Mouse (Mus musculus) midbrain, embryonic 15.5 days (tissue): ENCODE data around the gene 2010003K11Rik. TPM values are rescaled to one million over a fixed set of nuclear protein-coding genes. Genes with fewer than 3 reads are reported as not detected.

Experiments
- ATAC-seq: fragments of 200-750 bp; cut with Nextera tagmentation; replicated peaks from 2 replicates; pipeline ENCODE4 v1.8.0; 2017; ENCODE audit warnings: moderate TSS enrichment
- H3K27ac ChIP-seq: fragments of 300-500 bp; sonication (generic); 2 replicates; pipeline ENCODE4 v1.5.1; 2015; ENCODE audit warnings: mild to moderate bottlenecking, inconsistent platforms
- H3K27me3 ChIP-seq: fragments of 300-500 bp; sonication (generic); replicated peaks from 2 replicates; pipeline ENCODE4 v1.6.1; 2015; ENCODE audit warnings: inconsistent platforms
- H3K36me3 ChIP-seq: fragments of 300-500 bp; sonication (generic); replicated peaks from 2 replicates; pipeline ENCODE4 v1.6.1; 2015; ENCODE audit warnings: inconsistent platforms
- H3K4me1 ChIP-seq: fragments of 300-500 bp; sonication (generic); 2 replicates; pipeline ENCODE4 v1.6.1; 2015; ENCODE audit warnings: inconsistent platforms
- H3K4me2 ChIP-seq: fragments of 300-500 bp; sonication (generic); 2 replicates; pipeline ENCODE4 v1.6.1; 2015; ENCODE audit warnings: inconsistent platforms, mild to moderate bottlenecking, moderate library complexity
- H3K4me3 ChIP-seq: fragments of 300-500 bp; sonication (generic); 2 replicates; pipeline ENCODE4 v1.5.1; 2015; ENCODE audit warnings: mild to moderate bottlenecking, inconsistent platforms
- H3K9ac ChIP-seq: fragments of 300-500 bp; sonication (generic); 2 replicates; pipeline ENCODE4 v1.6.1; 2015; ENCODE audit warnings: mild to moderate bottlenecking, inconsistent platforms
- H3K9me3 ChIP-seq: fragments of 300-500 bp; sonication (generic); 2 replicates; pipeline ENCODE4 v1.6.1; 2016; ENCODE audit warnings: inconsistent platforms
- WGBS: fragments of 180-500 bp; shearing (Covaris S2); methylation state at CpG from one replicate; pipeline ENCODE4 v1.1.7; 2015; ENCODE audit warnings: mixed read lengths; 5-methylcytosine and 5-hydroxymethylcytosine counted together
- polyA plus RNA-seq: library from polyadenylated mRNA; unstranded; fragments of >200 nt; fragmentation: Nextera tagmentation; extraction: Ambion mirVana; gene quantifications from 2 replicates; pipeline ENCODE4 v1.2.1, GENCODE M21; 2015

2010003K11Rik gene
- polyA plus RNA-seq, 1 experiment from 2014 or later, result not detected

DNA sequence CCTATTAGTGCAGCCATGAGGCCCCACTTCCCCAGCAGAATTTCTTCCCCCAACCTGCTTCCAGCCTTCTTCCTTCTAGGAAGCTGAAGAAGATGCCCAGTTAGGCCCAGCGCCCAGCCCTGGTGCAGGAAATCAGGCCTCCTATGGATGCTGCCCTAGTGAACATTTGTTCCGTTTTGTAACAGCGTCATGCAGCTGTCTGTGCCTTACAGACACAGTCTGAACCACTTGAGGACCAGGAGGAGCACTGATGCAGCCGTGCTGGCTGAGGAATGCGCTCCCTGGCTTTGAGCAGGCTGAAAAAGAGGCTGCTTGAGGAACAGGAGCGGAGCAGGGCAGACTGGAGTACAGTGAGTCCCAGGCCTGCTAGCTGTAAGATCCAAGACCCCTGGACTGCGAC is 3.7 kb downstream of the 2010003K11Rik start:
- no peak for ATAC-seq
- H3K9me3 ChIP-seq, result no peaks in the 10 kb centered on the region
- H3K4me3 ChIP-seq, result no peak overlapping the region
- peaks cover 4% of the 10 kb centered on the region for H3K4me1 ChIP-seq
- no peaks in the 10 kb centered on the region for H3K36me3 ChIP-seq
- H3K27me3 ChIP-seq, result no peaks in the 10 kb centered on the region
- no peak overlapping the region for H3K9ac ChIP-seq
- no peak overlapping the region for H3K27ac ChIP-seq
- no peak overlapping the region for H3K4me2 ChIP-seq
- 74% methylated on average over 7 of the region's 7 CpGs for WGBS

DNA sequence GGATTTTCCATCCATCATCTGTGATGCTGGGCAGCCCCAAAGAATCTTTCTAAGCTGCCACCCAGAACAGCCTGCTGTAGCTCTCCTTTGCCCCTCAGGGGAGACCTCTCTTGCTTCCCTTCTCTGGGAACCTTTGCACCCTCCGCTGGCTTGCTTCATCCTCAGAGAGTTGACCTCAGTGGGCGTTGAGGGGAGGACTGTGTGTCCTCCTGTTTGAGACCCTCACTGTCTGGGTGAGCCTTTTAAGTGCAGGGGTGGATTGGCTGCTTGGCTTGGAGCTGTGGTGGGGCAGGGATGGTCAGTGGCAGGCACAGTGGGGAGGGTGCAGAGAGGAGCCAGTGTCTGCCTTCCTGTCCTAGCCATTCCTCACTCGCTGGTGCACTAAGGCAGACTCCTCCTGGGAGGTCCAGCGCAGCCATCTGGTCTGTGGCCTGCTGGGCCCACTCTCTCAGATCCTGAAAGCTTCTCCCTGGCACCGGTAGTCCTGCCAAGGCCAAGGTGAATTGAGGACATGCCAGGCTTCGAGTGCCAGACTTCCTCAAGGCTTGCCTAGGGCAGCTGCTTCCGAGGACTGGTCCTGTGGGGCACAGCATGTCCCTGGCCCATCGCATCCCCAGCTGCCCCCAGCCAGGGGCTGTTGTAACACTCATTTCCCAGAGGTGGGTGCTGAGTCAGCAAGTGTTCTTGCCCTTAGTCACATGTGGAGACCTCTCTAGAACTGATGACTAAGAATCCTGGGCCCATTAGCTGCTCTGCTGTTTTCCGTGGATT is 5.7 kb downstream of the 2010003K11Rik start:
- peaks cover 2% of the 10 kb centered on the region for H3K4me1 ChIP-seq
- 53% methylated on average over 9 of the region's 9 CpGs for whole genome bisulfite sequencing
- H3K27me3 ChIP-seq, result no peaks in the 10 kb centered on the region
- H3K9ac ChIP-seq, result no peak overlapping the region
- no peak for ATAC-seq
- no peaks in the 10 kb centered on the region for H3K36me3 ChIP-seq
- no peak overlapping the region for H3K4me2 ChIP-seq
- no peak overlapping the region for H3K4me3 ChIP-seq
- H3K9me3 ChIP-seq, result no peaks in the 10 kb centered on the region
- H3K27ac ChIP-seq, result no peak overlapping the region

DNA sequence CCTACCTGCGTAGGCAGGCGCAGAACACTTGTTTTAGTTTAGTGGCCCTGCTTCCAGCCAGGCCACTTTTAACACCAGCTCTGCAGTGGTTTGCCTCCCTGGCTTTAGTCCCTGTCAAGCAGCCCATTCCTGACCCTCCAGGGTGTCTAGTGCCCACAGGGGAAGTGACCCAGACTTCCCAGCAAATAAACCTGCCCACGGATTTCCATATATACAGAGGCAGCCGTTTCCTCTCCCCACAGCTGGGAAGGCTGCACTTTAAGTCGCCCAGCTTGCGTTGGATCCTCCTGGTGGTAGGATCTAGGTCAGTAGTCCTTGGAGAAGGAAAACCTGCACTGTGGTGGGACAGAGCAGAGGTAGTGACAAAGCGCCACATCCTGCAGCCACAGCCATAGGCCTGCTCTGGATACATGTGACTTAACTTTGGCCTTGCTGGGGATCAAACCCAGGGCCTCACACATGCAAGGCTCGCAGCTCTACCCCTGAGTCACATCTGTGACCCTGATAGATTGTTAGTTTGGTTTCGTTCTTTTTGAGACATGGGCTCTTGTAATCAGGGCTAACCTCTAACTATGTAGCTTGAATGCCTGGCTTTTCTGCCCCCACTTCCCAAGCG is 7.2 kb downstream of the 2010003K11Rik start:
- Histone ChIP-seq H3K27ac (no peak overlapping the region), H3K9ac (no peak overlapping the region), H3K9me3 (no peaks in the 10 kb centered on the region), H3K4me2 (no peak overlapping the region), H3K36me3 (no peaks in the 10 kb centered on the region), H3K4me1 (no peaks in the 10 kb centered on the region), H3K27me3 (no peaks in the 10 kb centered on the region), H3K4me3 (no peak overlapping the region)
- no peak for ATAC-seq
- 79% methylated on average over 10 of the region's 10 CpGs for WGBS

DNA sequence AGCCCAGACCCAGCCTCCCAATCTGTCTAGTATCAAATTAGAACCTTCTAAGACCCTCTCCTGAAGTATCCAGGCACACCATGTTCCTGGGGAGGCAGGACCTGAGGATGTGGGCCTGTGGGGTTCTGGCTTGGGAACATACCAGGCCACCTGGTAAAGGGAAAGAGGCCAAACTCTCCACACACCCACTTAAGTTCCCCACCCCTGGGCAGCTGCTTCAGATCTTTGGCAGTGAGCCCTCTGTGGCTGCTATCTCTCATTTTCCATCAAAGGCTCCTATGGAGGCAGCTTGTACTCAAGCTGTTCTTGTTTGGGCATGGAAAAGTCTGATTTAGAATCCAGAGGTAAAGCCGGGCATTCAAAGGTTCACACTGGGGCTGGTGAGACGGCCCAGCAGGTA is 10.5 kb downstream of the 2010003K11Rik start:
- no peak overlapping the region for H3K4me3 ChIP-seq
- no peak overlapping the region for H3K9ac ChIP-seq
- H3K4me2 ChIP-seq, result no peak overlapping the region
- 63% methylated on average over 2 of the region's 2 CpGs for WGBS
- no peaks in the 10 kb centered on the region for H3K4me1 ChIP-seq
- H3K36me3 ChIP-seq, result no peaks in the 10 kb centered on the region
- H3K27me3 ChIP-seq, result no peaks in the 10 kb centered on the region
- ATAC-seq, result no peak
- H3K27ac ChIP-seq, result no peak overlapping the region
- no peaks in the 10 kb centered on the region for H3K9me3 ChIP-seq

DNA sequence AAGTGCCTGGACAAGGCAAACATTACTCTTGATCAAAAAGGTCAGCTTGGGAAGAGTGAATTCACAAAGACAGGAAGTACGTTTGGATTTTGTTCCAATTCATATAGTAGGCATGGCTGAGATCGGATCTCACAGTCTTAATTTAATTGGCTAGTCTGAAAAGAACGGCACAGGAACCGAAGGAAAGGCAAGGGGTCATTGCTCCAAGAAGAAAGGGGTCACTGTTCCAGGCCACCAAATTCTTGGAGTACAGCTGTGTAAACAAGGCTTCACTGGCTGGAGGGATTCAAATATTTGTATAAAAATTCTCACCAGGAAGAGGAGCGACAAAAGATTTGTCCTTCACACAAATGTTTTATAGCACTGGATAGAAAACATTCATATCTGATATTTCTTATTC is 13.4 kb downstream of the 2010003K11Rik start:
- Histone ChIP-seq H3K27ac (no peak overlapping the region), H3K27me3 (no peaks in the 10 kb centered on the region), H3K36me3 (no peaks in the 10 kb centered on the region), H3K4me2 (no peak overlapping the region), H3K4me1 (no peaks in the 10 kb centered on the region), H3K4me3 (no peak overlapping the region), H3K9me3 (no peaks in the 10 kb centered on the region), H3K9ac (no peak overlapping the region)
- ATAC-seq, result no peak
- 60% methylated on average over 5 of the region's 5 CpGs for WGBS

DNA sequence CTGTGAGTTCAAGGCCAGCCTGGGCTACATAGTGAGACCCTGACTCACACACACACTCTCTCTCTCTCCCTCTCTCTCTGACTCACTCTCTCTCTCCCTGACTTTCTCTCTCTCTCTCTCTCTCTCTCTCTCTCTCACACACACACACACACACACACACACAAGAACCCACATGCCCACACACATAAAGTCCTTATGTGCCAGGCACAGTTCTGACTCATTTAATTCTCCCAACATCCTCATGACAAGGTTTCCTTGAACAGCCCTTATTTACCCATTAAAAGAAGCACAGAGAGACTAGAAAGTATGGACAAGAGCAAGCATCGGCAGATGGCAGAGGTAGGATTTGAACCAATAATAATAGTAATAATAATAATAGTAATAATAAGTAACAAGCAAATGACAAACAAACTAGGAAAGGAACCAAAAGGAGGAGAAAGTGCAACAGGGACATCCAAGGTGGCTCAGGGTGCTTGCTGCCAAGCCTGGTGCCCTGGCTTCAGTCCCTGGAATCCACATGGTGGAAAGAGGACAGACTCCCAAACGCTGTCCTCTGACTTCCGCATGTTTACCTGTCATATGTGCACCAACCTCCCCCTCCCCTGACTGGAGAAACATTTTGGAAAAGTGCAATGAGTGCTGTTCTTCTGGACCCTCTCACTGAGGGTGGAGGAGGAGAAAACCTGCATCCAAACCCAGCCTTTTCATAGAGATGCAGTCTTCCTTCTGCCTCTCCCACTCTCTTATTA is 16.1 kb downstream of the 2010003K11Rik start:
- 87% methylated on average over 3 of the region's 3 CpGs for WGBS
- Histone ChIP-seq H3K9me3 (no peaks in the 10 kb centered on the region), H3K27ac (no peak overlapping the region), H3K36me3 (no peaks in the 10 kb centered on the region), H3K27me3 (peaks cover 10% of the 10 kb centered on the region; the same call in 1 of the 2 replicates), H3K4me3 (no peak overlapping the region), H3K4me2 (no peak overlapping the region), H3K4me1 (peaks cover 1% of the 10 kb centered on the region), H3K9ac (no peak overlapping the region)
- no peak for ATAC-seq

DNA sequence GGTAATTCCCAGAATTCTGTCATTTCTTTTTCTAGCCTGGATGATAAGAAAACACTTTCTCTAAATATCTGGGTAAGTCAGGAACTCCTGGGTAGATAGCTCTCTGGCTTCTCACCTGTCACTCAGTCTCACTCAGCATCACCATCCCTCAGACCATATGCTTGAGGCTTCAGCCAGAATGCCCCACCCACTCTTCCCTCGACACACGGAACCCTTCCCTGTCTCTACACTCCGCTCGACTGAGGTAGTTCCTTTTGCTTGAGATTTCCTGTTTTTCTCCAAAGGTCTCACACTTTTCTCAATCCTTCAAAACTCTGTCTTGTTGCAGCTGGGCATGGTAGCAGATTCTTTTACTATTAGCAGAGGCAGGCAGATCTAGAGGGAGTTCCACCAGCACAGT is 17.1 kb downstream of the 2010003K11Rik start:
- peaks cover 11% of the 10 kb centered on the region for H3K4me1 ChIP-seq
- no peak overlapping the region for H3K4me2 ChIP-seq
- 64% methylated on average over 4 of the region's 4 CpGs for WGBS
- H3K4me3 ChIP-seq, result no peak overlapping the region
- no peak overlapping the region for H3K9ac ChIP-seq
- peaks cover 19% of the 10 kb centered on the region for H3K27me3 ChIP-seq
- no peaks in the 10 kb centered on the region for H3K9me3 ChIP-seq
- no peaks in the 10 kb centered on the region for H3K36me3 ChIP-seq
- ATAC-seq, result no peak
- no peak overlapping the region for H3K27ac ChIP-seq

DNA sequence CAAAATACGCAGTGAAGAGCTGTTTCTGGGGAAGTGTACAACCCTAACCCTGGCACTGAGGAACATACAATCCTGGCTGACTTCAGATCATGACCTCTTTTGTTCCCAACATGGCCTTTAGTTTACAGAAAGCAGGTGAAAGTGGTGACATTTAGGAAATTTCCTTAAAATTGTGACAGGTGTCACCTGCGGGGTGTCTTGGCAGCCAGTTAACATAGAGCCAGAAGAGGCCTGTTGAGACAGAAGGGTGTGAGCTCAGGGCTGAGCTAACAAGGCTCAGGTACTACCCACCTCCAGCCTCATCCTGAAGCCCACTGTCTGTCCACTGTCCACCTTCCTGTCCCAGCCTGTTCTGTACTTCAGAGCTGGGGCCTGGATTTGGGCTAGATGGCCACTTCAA is 18.3 kb downstream of the 2010003K11Rik start:
- 89% methylated on average over 2 of the region's 2 CpGs for WGBS
- no peaks in the 10 kb centered on the region for H3K36me3 ChIP-seq

DNA sequence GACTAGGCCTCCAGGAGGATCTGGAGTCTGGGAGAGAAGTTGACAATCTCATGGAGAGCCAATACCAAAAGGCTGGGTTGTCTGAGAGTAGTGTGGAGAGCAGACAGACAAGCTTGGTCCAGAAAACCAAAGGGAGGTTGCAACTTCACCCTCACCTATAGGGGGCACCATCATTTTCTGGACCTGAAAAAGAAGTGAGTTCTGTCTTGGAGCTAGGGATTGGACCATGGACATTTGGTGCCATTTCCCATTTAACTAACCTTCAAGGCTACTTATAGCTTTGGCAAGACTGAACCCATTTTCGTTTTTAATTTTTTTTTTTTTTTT is 20.2 kb downstream of the 2010003K11Rik start:
- H3K36me3 ChIP-seq, result no peaks in the 10 kb centered on the region
- H3K9me3 ChIP-seq, result no peaks in the 10 kb centered on the region
- no peak for ATAC-seq
- peaks cover 13% of the 10 kb centered on the region for H3K4me1 ChIP-seq
- H3K27ac ChIP-seq, result no peak overlapping the region
- 33% methylated on average over 1 of the region's 1 CpGs for WGBS
- H3K4me3 ChIP-seq, result no peak overlapping the region
- H3K27me3 ChIP-seq, result peaks cover 31% of the 10 kb centered on the region
- no peak overlapping the region for H3K9ac ChIP-seq
- no peak overlapping the region for H3K4me2 ChIP-seq

More for the DNA sequence above, 18.3 kb downstream of the 2010003K11Rik start:
- Histone ChIP-seq H3K9ac (no peak overlapping the region), H3K4me3 (no peak overlapping the region), H3K27ac (no peak overlapping the region), H3K27me3 (peaks cover 30% of the 10 kb centered on the region), H3K9me3 (no peaks in the 10 kb centered on the region), H3K4me1 (peaks cover 13% of the 10 kb centered on the region), H3K4me2 (no peak overlapping the region)
- ATAC-seq, result no peak

DNA sequence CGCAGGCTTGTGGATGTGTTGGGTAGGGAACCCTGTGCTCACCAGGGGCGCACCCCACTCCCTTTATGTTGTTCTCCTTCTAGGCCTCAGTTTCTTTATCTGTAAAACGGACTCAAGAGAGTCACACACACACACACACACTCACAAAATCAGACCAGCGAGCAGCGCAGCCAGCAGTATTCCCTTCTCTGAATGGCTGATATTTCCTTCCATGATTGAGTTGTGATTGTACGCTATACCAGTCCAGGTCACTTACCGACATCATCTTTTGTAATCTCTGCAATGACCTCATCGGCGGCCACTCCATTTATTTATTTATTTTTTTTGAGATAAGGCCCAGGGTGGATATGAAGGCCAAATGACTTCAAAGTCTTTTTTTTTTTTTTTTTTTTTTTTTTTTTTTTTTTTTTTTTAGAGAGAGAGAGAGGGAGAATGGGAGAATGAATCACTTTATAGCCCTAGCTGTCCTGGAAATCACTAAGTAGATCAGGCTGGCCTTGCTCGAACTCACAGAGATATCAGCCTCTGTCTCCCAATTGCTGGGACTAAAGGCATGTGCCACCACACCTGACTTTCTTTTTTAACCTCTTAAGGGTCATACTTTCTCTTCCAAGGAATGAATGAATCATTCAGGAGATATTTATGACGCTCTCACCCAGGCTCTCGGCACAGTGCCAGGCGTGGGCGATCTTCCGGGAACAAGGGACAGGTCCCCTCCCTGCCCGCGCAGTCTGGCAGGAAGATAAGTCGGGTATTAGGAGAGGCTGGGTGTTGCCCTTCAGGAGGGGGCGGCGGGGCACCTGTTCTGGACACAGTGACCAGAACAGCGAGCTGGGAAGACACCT is 20.8 kb downstream of the 2010003K11Rik start, which contains the start of gene Syt12:
Gene Syt12, minus strand, starts transcription at position 103 of the 845 bp plus-strand sequence.
- WGBS, result 37% methylated on average over 21 of the region's 21 CpGs

DNA sequence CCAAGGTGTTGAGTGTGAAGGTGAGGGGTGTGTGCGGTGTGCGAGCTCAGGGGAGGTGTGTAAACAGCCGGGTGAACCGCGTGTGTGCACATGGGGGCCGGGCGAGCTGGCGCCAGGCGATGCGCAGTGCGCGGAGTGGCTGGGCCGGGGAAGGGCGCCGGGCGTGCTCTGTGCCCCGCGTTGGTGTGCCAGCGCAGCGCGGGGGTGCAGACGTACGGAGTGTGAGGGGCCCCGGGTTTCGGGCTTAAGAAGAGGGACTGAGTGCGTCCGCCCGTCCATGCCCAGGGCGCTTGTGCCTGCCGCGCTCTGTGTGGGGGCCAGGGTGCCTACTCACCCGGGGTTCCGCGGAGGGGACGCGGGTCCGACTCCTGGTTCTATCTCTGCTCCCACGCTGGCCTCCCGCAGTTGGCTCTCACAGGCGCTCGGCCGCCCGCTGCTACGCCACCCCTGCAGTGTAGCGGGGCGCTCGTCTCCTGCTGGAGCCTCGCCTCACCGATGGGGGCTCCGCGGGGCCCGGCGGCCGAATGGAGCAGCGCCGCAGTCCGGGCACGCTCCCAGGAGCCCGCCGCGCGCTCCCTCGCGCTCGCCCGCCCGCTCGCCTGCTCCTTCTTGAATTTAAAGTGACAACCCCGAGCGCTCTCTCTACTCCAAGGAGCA is 21.7 kb downstream of the 2010003K11Rik start:
- peak overlapping the region; percentile 53 for H3K9ac ChIP-seq
- H3K4me1 ChIP-seq, result peaks cover 13% of the 10 kb centered on the region
- peak; percentile 81 for ATAC-seq
- H3K9me3 ChIP-seq, result no peaks in the 10 kb centered on the region
- peak overlapping the region; percentile 58 for H3K4me3 ChIP-seq
- 0 out of 2 replicates have a peak overlapping the region, but pooled peaks have one; percentile 17 for H3K27ac ChIP-seq
- peak overlapping the region; percentile 99 for H3K4me2 ChIP-seq
- under 1% methylated on average over 70 of the region's 70 CpGs for WGBS
- peaks cover 31% of the 10 kb centered on the region for H3K27me3 ChIP-seq
- H3K36me3 ChIP-seq, result no peaks in the 10 kb centered on the region

More for the DNA sequence above, 20.8 kb downstream of the 2010003K11Rik start, which contains the start of gene Syt12:
- Histone ChIP-seq H3K4me3 (peak within 1 kb of the TSS; percentile 58), H3K27ac (0 out of 2 replicates have a peak within 1 kb of the TSS, but pooled peaks have one; percentile 17), H3K9ac (peak within 1 kb of the TSS; percentile 53), H3K36me3 (no peaks in the 10 kb centered on the region), H3K4me1 (peaks cover 13% of the 10 kb centered on the region), H3K4me2 (peak within 1 kb of the TSS; percentile 99), H3K27me3 (peaks cover 31% of the 10 kb centered on the region), H3K9me3 (no peaks in the 10 kb centered on the region)
- ATAC-seq, result peak; percentile 39
